Comparison of ENCODE assay signal across 9 mouse cellular contexts in genomic region chr5:111195488-111196485, GRCm38 (mm10).
DNase-seq lines count a peak whose midpoint lies in the region; ATAC-seq lines count a peak whose summit lies in the region.
"Had no signal": no experiment of that assay in that cellular context is flagged by ENCODE, and none has a peak within 500 bp of the region (broad histone marks: within the 10 kb centered on the region; RNA-seq: fewer than 3 reads in every experiment).

No protein-coding gene starts in this region.

- peak; percentile 59; the same call in 1 of the 2 replicates for ATAC-seq in intestine, embryonic 14.5 days (replicated peaks; ENCODE audit: low FRiP score, low TSS enrichment, low read depth)

- H3K9ac ChIP-seq in intestine, embryonic 14.5 days (ENCODE audit: low read length): no peak overlapping the region

- H3K4me1 ChIP-seq in intestine, embryonic 14.5 days (replicated peaks; ENCODE audit: control insufficient read depth, insufficient read depth, low read length): peaks cover 12% of the 10 kb centered on the region
- H3K4me1 ChIP-seq in heart, embryonic 10.5 days: peaks cover 25% of the 10 kb centered on the region

- no peak overlapping the region for H3K27ac ChIP-seq in intestine, embryonic 14.5 days (ENCODE audit: low read depth)
- no peak overlapping the region for H3K27ac ChIP-seq in heart, embryonic 10.5 days

- no peak overlapping the region for H3K4me2 ChIP-seq in intestine, embryonic 14.5 days (ENCODE audit: low read length)

- H3K27me3 ChIP-seq in intestine, embryonic 14.5 days (replicated peaks; ENCODE audit: control insufficient read depth, insufficient read depth, low read length): no peaks in the 10 kb centered on the region
- H3K27me3 ChIP-seq in heart, embryonic 10.5 days (ENCODE audit: insufficient read depth, poor library complexity, severe bottlenecking): peaks cover 50% of the 10 kb centered on the region

- intact Hi-C loops in left cerebral cortex, postnatal 36 days (cut with DNase I): no loop called here

- WGBS in intestine, embryonic 14.5 days: 43% methylated on average over 11 of the region's 11 CpGs
- WGBS in heart, embryonic 10.5 days: 58% methylated on average over 11 of the region's 11 CpGs

- no peaks in the 10 kb centered on the region for H3K9me3 ChIP-seq in intestine, embryonic 14.5 days (ENCODE audit: control insufficient read depth, low read length)
- no peaks in the 10 kb centered on the region for H3K9me3 ChIP-seq in heart, embryonic 10.5 days

- H3K4me3 ChIP-seq in intestine, embryonic 14.5 days (ENCODE audit: low read depth, low read length): no peak overlapping the region
- H3K4me3 ChIP-seq in heart, embryonic 10.5 days: no peak overlapping the region
- H3K4me3 ChIP-seq: erythroblast, embryonic 14.5 days had no signal

- no peaks in the 10 kb centered on the region for H3K36me3 ChIP-seq in intestine, embryonic 14.5 days (ENCODE audit: control insufficient read depth, insufficient read depth, low read length)
- H3K36me3 ChIP-seq in heart, embryonic 10.5 days: no peaks in the 10 kb centered on the region

- DNase-seq in spleen, postnatal 36 days (ENCODE audit: low spot score in 2 of 2): peak; percentile 23 to 34
- DNase-seq in spleen, postnatal 14 days (ENCODE audit: low spot score in 2 of 2): no peak
- peak; percentile 60 to 66 for DNase-seq in cerebellum, postnatal 14 days
- no peak for DNase-seq in intestine, embryonic 14.5 days (ENCODE audit: low spot score)
- DNase-seq in thymus, postnatal 14 days: peak; percentile 66
- no peak for DNase-seq in left cerebral cortex, postnatal 36 days (ENCODE audit: low spot score in 2 of 2)
- no peak for DNase-seq in layer of hippocampus, adult 8-10 months (ENCODE audit: low spot score in 2 of 2)
- DNase-seq in heart, embryonic 10.5 days (ENCODE audit: low spot score): no peak

Comparison
In these comparisons a context has a peak if more than half of its experiments do, and no peak if none do; other contexts are left out.
1. DNase-seq: peak in spleen, postnatal 36 days (2 of 2), cerebellum, postnatal 14 days (2 of 2) and thymus, postnatal 14 days (single experiment); none in spleen, postnatal 14 days (0 of 2), intestine, embryonic 14.5 days (single experiment), left cerebral cortex, postnatal 36 days (0 of 2), layer of hippocampus, adult 8-10 months (0 of 2) and heart, embryonic 10.5 days (single experiment).